ENCODE assay signal across 10 mouse cellular contexts in genomic region chr17:23742941-23743340, GRCm38 (mm10). TPM values are rescaled to one million over a fixed set of nuclear protein-coding genes. Genes with fewer than 3 reads are reported as not detected.
DNase-seq lines count a peak whose midpoint lies in the region; ATAC-seq lines count a peak whose summit lies in the region.
"Had no signal": no experiment of that assay in that cellular context is flagged by ENCODE, and none has a peak within 500 bp of the region (broad histone marks: within the 10 kb centered on the region; RNA-seq: fewer than 3 reads in every experiment).

No protein-coding gene starts in this region.

- ATAC-seq in hindbrain, embryonic 13.5 days (ENCODE audit: low FRiP score) = no peak
- no peak for ATAC-seq in hindbrain, embryonic 11.5 days (ENCODE audit: low FRiP score)
- no peak for ATAC-seq in midbrain, embryonic 11.5 days (ENCODE audit: low FRiP score)
- no peak for ATAC-seq in midbrain, embryonic 13.5 days
- no peak for ATAC-seq in intestine, embryonic 15.5 days
- ATAC-seq in stomach, embryonic 15.5 days (ENCODE audit: insufficient read depth, low FRiP score, low read depth) = no peak

- H3K27me3 ChIP-seq in hindbrain, embryonic 13.5 days = peaks cover 75% of the 10 kb centered on the region
- peaks cover 72% of the 10 kb centered on the region for H3K27me3 ChIP-seq in hindbrain, embryonic 11.5 days (ENCODE audit: control insufficient read depth, insufficient read depth, low read length)
- peaks cover 68% of the 10 kb centered on the region for H3K27me3 ChIP-seq in midbrain, embryonic 11.5 days (ENCODE audit: control insufficient read depth, insufficient read depth, low read length)
- H3K27me3 ChIP-seq in midbrain, embryonic 13.5 days = peaks cover 74% of the 10 kb centered on the region
- peaks cover 61% of the 10 kb centered on the region for H3K27me3 ChIP-seq in intestine, embryonic 15.5 days (replicated peaks)
- H3K27me3 ChIP-seq in stomach, embryonic 15.5 days (replicated peaks) = peaks cover 61% of the 10 kb centered on the region

- H3K4me1 ChIP-seq in hindbrain, embryonic 13.5 days (replicated peaks) = peaks cover 54% of the 10 kb centered on the region
- peaks cover 18% of the 10 kb centered on the region for H3K4me1 ChIP-seq in hindbrain, embryonic 11.5 days (replicated peaks; ENCODE audit: control insufficient read depth, insufficient read depth, low read length)
- H3K4me1 ChIP-seq in midbrain, embryonic 11.5 days (ENCODE audit: control insufficient read depth, insufficient read depth, low read length) = peaks cover 18% of the 10 kb centered on the region
- peaks cover 48% of the 10 kb centered on the region for H3K4me1 ChIP-seq in midbrain, embryonic 13.5 days (replicated peaks)
- H3K4me1 ChIP-seq in intestine, embryonic 15.5 days (replicated peaks) = peaks cover 50% of the 10 kb centered on the region
- H3K4me1 ChIP-seq in stomach, embryonic 15.5 days = peaks cover 41% of the 10 kb centered on the region

- 63% methylated on average over 12 of the region's 12 CpGs for WGBS in hindbrain, embryonic 13.5 days
- 71% methylated on average over 12 of the region's 12 CpGs for WGBS in hindbrain, embryonic 11.5 days
- 57% methylated on average over 12 of the region's 12 CpGs for WGBS in midbrain, embryonic 11.5 days
- 60% methylated on average over 12 of the region's 12 CpGs for WGBS in midbrain, embryonic 13.5 days
- WGBS in intestine, embryonic 15.5 days = 63% methylated on average over 12 of the region's 12 CpGs
- 62% methylated on average over 12 of the region's 12 CpGs for WGBS in stomach, embryonic 15.5 days

- H3K36me3 ChIP-seq in hindbrain, embryonic 13.5 days = no peaks in the 10 kb centered on the region
- no peaks in the 10 kb centered on the region for H3K36me3 ChIP-seq in hindbrain, embryonic 11.5 days (ENCODE audit: control insufficient read depth, insufficient read depth, low read length)
- no peaks in the 10 kb centered on the region for H3K36me3 ChIP-seq in midbrain, embryonic 11.5 days (ENCODE audit: control insufficient read depth, insufficient read depth, low read length)
- no peaks in the 10 kb centered on the region for H3K36me3 ChIP-seq in midbrain, embryonic 13.5 days
- no peaks in the 10 kb centered on the region for H3K36me3 ChIP-seq in intestine, embryonic 15.5 days
- no peaks in the 10 kb centered on the region for H3K36me3 ChIP-seq in stomach, embryonic 15.5 days

- H3K9ac ChIP-seq in hindbrain, embryonic 13.5 days = no peak overlapping the region
- no peak overlapping the region for H3K9ac ChIP-seq in hindbrain, embryonic 11.5 days (ENCODE audit: low read depth, low read length)
- H3K9ac ChIP-seq in midbrain, embryonic 11.5 days (ENCODE audit: low read length) = no peak overlapping the region
- H3K9ac ChIP-seq in midbrain, embryonic 13.5 days (replicated peaks) = no peak overlapping the region
- H3K9ac ChIP-seq in intestine, embryonic 15.5 days = no peak overlapping the region
- H3K9ac ChIP-seq in stomach, embryonic 15.5 days = no peak overlapping the region

- DNase-seq in hindbrain, embryonic 11.5 days (ENCODE audit: low spot score) = no peak
- DNase-seq in midbrain, embryonic 11.5 days (ENCODE audit: low spot score, missing footprints) = peak; percentile 89
- no peak for DNase-seq in right cerebral cortex, postnatal 25 days
- DNase-seq in kidney, postnatal 4 days = no peak
- DNase-seq: right cerebral cortex, postnatal 14 days had no signal

- H3K4me2 ChIP-seq in hindbrain, embryonic 13.5 days = no peak overlapping the region
- no peak overlapping the region for H3K4me2 ChIP-seq in hindbrain, embryonic 11.5 days (replicated peaks; ENCODE audit: low read depth, low read length)
- no peak overlapping the region for H3K4me2 ChIP-seq in midbrain, embryonic 11.5 days
- no peak overlapping the region for H3K4me2 ChIP-seq in midbrain, embryonic 13.5 days (replicated peaks)
- peak overlapping the region; percentile 48; the same call in 1 of the 2 replicates for H3K4me2 ChIP-seq in intestine, embryonic 15.5 days (replicated peaks)
- peak overlapping the region; percentile 40 for H3K4me2 ChIP-seq in stomach, embryonic 15.5 days

- H3K4me3 ChIP-seq in hindbrain, embryonic 13.5 days = peak overlapping the region; percentile 31; the same call in 1 of the 2 replicates
- no peak overlapping the region for H3K4me3 ChIP-seq in hindbrain, embryonic 11.5 days (ENCODE audit: low read depth, low read length)
- no peak overlapping the region for H3K4me3 ChIP-seq in midbrain, embryonic 11.5 days (ENCODE audit: low read depth, low read length)
- H3K4me3 ChIP-seq in midbrain, embryonic 13.5 days (replicated peaks) = no peak overlapping the region
- H3K4me3 ChIP-seq in intestine, embryonic 15.5 days (replicated peaks) = peak overlapping the region; percentile 22; the same call in 1 of the 2 replicates
- 0 out of 2 replicates have a peak overlapping the region, but pooled peaks have one; percentile 22 for H3K4me3 ChIP-seq in stomach, embryonic 15.5 days (replicated peaks)

- H3K9me3 ChIP-seq in hindbrain, embryonic 13.5 days = no peaks in the 10 kb centered on the region
- no peaks in the 10 kb centered on the region for H3K9me3 ChIP-seq in hindbrain, embryonic 11.5 days (ENCODE audit: control insufficient read depth, low read length)
- no peaks in the 10 kb centered on the region for H3K9me3 ChIP-seq in midbrain, embryonic 11.5 days (ENCODE audit: control insufficient read depth, low read length)
- H3K9me3 ChIP-seq in midbrain, embryonic 13.5 days = no peaks in the 10 kb centered on the region
- no peaks in the 10 kb centered on the region for H3K9me3 ChIP-seq in intestine, embryonic 15.5 days
- H3K9me3 ChIP-seq in stomach, embryonic 15.5 days = no peaks in the 10 kb centered on the region

- no peak overlapping the region for H3K27ac ChIP-seq in hindbrain, embryonic 13.5 days
- H3K27ac ChIP-seq in hindbrain, embryonic 11.5 days (ENCODE audit: low read depth, low read length) = no peak overlapping the region
- no peak overlapping the region for H3K27ac ChIP-seq in midbrain, embryonic 11.5 days (ENCODE audit: low read depth, low read length)
- no peak overlapping the region for H3K27ac ChIP-seq in midbrain, embryonic 13.5 days
- H3K27ac ChIP-seq in intestine, embryonic 15.5 days = no peak overlapping the region
- H3K27ac ChIP-seq in stomach, embryonic 15.5 days = no peak overlapping the region

RNA-seq across cellular contexts. Expression of gene Paqr4, which starts 2.3 kb away (rescaled TPM):
- 54.3 and 58.2 TPM in 2 replicates for polyA plus RNA-seq in hindbrain, embryonic 13.5 days (2015; fragmentation: Nextera tagmentation; extraction: Ambion mirVana)
- polyA plus RNA-seq in hindbrain, embryonic 11.5 days (2014; fragmentation: Nextera tagmentation; extraction: Ambion mirVana) = 28.0 and 28.9 TPM in 2 replicates
- polyA plus RNA-seq in midbrain, embryonic 11.5 days (2014; fragmentation: Nextera tagmentation; extraction: Ambion mirVana) = 29.5 and 30.2 TPM in 2 replicates
- polyA plus RNA-seq in midbrain, embryonic 13.5 days (2015; fragmentation: Nextera tagmentation; extraction: Ambion mirVana) = 55.8 and 56.8 TPM in 2 replicates
- polyA plus RNA-seq in intestine, embryonic 15.5 days (2015; fragmentation: Nextera tagmentation; extraction: Ambion mirVana) = 21.8 and 22.7 TPM in 2 replicates
- polyA plus RNA-seq in stomach, embryonic 15.5 days (2015; fragmentation: Nextera tagmentation; extraction: Ambion mirVana) = 22.6 and 23.2 TPM in 2 replicates

RNA-seq across cellular contexts. Expression of gene Kremen2, which starts 2.7 kb away (rescaled TPM):
- polyA plus RNA-seq in hindbrain, embryonic 13.5 days (2015; fragmentation: Nextera tagmentation; extraction: Ambion mirVana) = 0.55 and 0.83 TPM in 2 replicates
- polyA plus RNA-seq in hindbrain, embryonic 11.5 days (2014; fragmentation: Nextera tagmentation; extraction: Ambion mirVana) = 2.0 and 2.6 TPM in 2 replicates
- 0.58 and 0.63 TPM in 2 replicates for polyA plus RNA-seq in midbrain, embryonic 11.5 days (2014; fragmentation: Nextera tagmentation; extraction: Ambion mirVana)
- polyA plus RNA-seq in midbrain, embryonic 13.5 days (2015; fragmentation: Nextera tagmentation; extraction: Ambion mirVana) = 0.57 and 0.66 TPM in 2 replicates
- polyA plus RNA-seq in intestine, embryonic 15.5 days (2015; fragmentation: Nextera tagmentation; extraction: Ambion mirVana) = 0.33 and 0.49 TPM in 2 replicates
- polyA plus RNA-seq in stomach, embryonic 15.5 days (2015; fragmentation: Nextera tagmentation; extraction: Ambion mirVana) = 0.49 and 0.74 TPM in 2 replicates

RNA-seq across cellular contexts. Expression of gene Pkmyt1, which starts 16.8 kb away (rescaled TPM):
- 18.0 and 18.8 TPM in 2 replicates for polyA plus RNA-seq in hindbrain, embryonic 13.5 days (2015; fragmentation: Nextera tagmentation; extraction: Ambion mirVana)
- polyA plus RNA-seq in hindbrain, embryonic 11.5 days (2014; fragmentation: Nextera tagmentation; extraction: Ambion mirVana) = 30.2 and 31.3 TPM in 2 replicates
- 29.3 and 33.7 TPM in 2 replicates for polyA plus RNA-seq in midbrain, embryonic 11.5 days (2014; fragmentation: Nextera tagmentation; extraction: Ambion mirVana)
- 21.4 and 26.5 TPM in 2 replicates for polyA plus RNA-seq in midbrain, embryonic 13.5 days (2015; fragmentation: Nextera tagmentation; extraction: Ambion mirVana)
- 42.3 and 46.0 TPM in 2 replicates for polyA plus RNA-seq in intestine, embryonic 15.5 days (2015; fragmentation: Nextera tagmentation; extraction: Ambion mirVana)
- polyA plus RNA-seq in stomach, embryonic 15.5 days (2015; fragmentation: Nextera tagmentation; extraction: Ambion mirVana) = 47.4 and 49.9 TPM in 2 replicates

RNA-seq across cellular contexts. Expression of gene 1520401A03Rik, which starts 20.4 kb away (rescaled TPM):
- polyA plus RNA-seq in hindbrain, embryonic 13.5 days (2015; fragmentation: Nextera tagmentation; extraction: Ambion mirVana) = 0.06 and 0.27 TPM in 2 replicates
- polyA plus RNA-seq in hindbrain, embryonic 11.5 days (2014; fragmentation: Nextera tagmentation; extraction: Ambion mirVana) = 0.08 TPM in 1 of 2 replicates, not detected in the other
- not detected in 2 replicates for polyA plus RNA-seq in midbrain, embryonic 11.5 days (2014; fragmentation: Nextera tagmentation; extraction: Ambion mirVana)
- polyA plus RNA-seq in midbrain, embryonic 13.5 days (2015; fragmentation: Nextera tagmentation; extraction: Ambion mirVana) = 0.30 TPM in 1 of 2 replicates, not detected in the other
- polyA plus RNA-seq in intestine, embryonic 15.5 days (2015; fragmentation: Nextera tagmentation; extraction: Ambion mirVana) = 0.14 TPM in 1 of 2 replicates, not detected in the other
- polyA plus RNA-seq in stomach, embryonic 15.5 days (2015; fragmentation: Nextera tagmentation; extraction: Ambion mirVana) = 0.06 and 0.22 TPM in 2 replicates
- polyA plus RNA-seq: liver, adult 2 months had no signal

RNA-seq across cellular contexts. Expression of gene Flywch1, which starts 28.5 kb away (rescaled TPM):
- polyA plus RNA-seq in hindbrain, embryonic 13.5 days (2015; fragmentation: Nextera tagmentation; extraction: Ambion mirVana) = 224 and 228 TPM in 2 replicates
- 127 and 135 TPM in 2 replicates for polyA plus RNA-seq in hindbrain, embryonic 11.5 days (2014; fragmentation: Nextera tagmentation; extraction: Ambion mirVana)
- polyA plus RNA-seq in midbrain, embryonic 11.5 days (2014; fragmentation: Nextera tagmentation; extraction: Ambion mirVana) = 125 and 142 TPM in 2 replicates
- polyA plus RNA-seq in midbrain, embryonic 13.5 days (2015; fragmentation: Nextera tagmentation; extraction: Ambion mirVana) = 238 and 243 TPM in 2 replicates
- 48.3 and 49.4 TPM in 2 replicates for polyA plus RNA-seq in intestine, embryonic 15.5 days (2015; fragmentation: Nextera tagmentation; extraction: Ambion mirVana)
- polyA plus RNA-seq in stomach, embryonic 15.5 days (2015; fragmentation: Nextera tagmentation; extraction: Ambion mirVana) = 48.9 and 50.5 TPM in 2 replicates

Comparison
In these comparisons a context has a peak if more than half of its experiments do, and no peak if none do; other contexts are left out.
1. H3K4me3 ChIP-seq: peak in hindbrain, embryonic 13.5 days (single experiment), intestine, embryonic 15.5 days (single experiment) and stomach, embryonic 15.5 days (single experiment); none in hindbrain, embryonic 11.5 days (single experiment), midbrain, embryonic 11.5 days (single experiment) and midbrain, embryonic 13.5 days (single experiment).
2. H3K4me2 ChIP-seq: peak in intestine, embryonic 15.5 days (single experiment) and stomach, embryonic 15.5 days (single experiment); none in hindbrain, embryonic 13.5 days (single experiment), hindbrain, embryonic 11.5 days (single experiment), midbrain, embryonic 11.5 days (single experiment) and midbrain, embryonic 13.5 days (single experiment).